Mouse (Mus musculus): Measurements from ENCODE around the gene Tnrc6a. TPM values are rescaled to one million over a fixed set of nuclear protein-coding genes. Genes with fewer than 3 reads are reported as not detected.

Gene Tnrc6a
- polyA plus RNA-seq, 1 experiment from 2014 or later: 57.8 TPM

Other genes starting within 250 kb of the Tnrc6a start
- 32.8 and 38.1 TPM in 2 replicates for gene Rbbp6, start 158.2 kb upstream of the Tnrc6a start, polyA plus RNA-seq (2014; fragmentation: Nextera tagmentation; extraction: Ambion mirVana)
- gene Slc5a11, start 90.9 kb downstream of the Tnrc6a start, polyA plus RNA-seq (2014; fragmentation: Nextera tagmentation; extraction: Ambion mirVana): 0.07 TPM in 1 of 2 replicates, not detected in the other
- gene Lcmt1, start 245.9 kb downstream of the Tnrc6a start, polyA plus RNA-seq (2014; fragmentation: Nextera tagmentation; extraction: Ambion mirVana): 68.7 and 74.0 TPM in 2 replicates
- 24.8 and 26.2 TPM in 2 replicates for gene Arhgap17, start 246.0 kb downstream of the Tnrc6a start, polyA plus RNA-seq (2014; fragmentation: Nextera tagmentation; extraction: Ambion mirVana)

Measured in midbrain, embryonic 11.5 days (tissue).